Mouse (Mus musculus) intestine, embryonic 14.5 days (tissue): ENCODE data around the gene Dpp3. TPM values are rescaled to one million over a fixed set of nuclear protein-coding genes. Genes with fewer than 3 reads are reported as not detected.
"Not testable (repeated sequence)": the region's sequence is repeated elsewhere in the genome, so short reads cannot be mapped to it uniquely, and the experiment has no call there.

Source experiments
- ATAC-seq: fragments of 200-750 bp; cut with Nextera tagmentation; replicated peaks from 2 replicates; pipeline ENCODE4 v1.8.0; 2017; ENCODE audit warnings: low read depth, moderate number of reproducible peaks, moderate TSS enrichment, moderate library complexity; ENCODE audit not compliant: low FRiP score, low TSS enrichment
- DNase-seq: peaks from one replicate; pipeline ENCODE4 v3.0.0-alpha.2; 2018; ENCODE audit warnings: low spot score
- H3K27ac ChIP-seq: fragments of 300-500 bp; sonication (generic); 2 replicates; pipeline ENCODE4 v1.5.1; 2014; ENCODE audit warnings: low read depth, mild to moderate bottlenecking, control low read depth
- H3K27me3 ChIP-seq: fragments of 300-500 bp; sonication (generic); replicated peaks from 2 replicates; pipeline ENCODE4 v1.6.1; 2014; ENCODE audit warnings: low read length, control low read depth; ENCODE audit not compliant: control insufficient read depth, insufficient read depth
- H3K36me3 ChIP-seq: fragments of 300-500 bp; sonication (generic); 2 replicates; pipeline ENCODE4 v1.6.1; 2014; ENCODE audit warnings: low read length, control low read depth; ENCODE audit not compliant: control insufficient read depth, insufficient read depth
- H3K4me1 ChIP-seq: fragments of 300-500 bp; sonication (generic); replicated peaks from 2 replicates; pipeline ENCODE4 v1.6.1; 2014; ENCODE audit warnings: low read length, control low read depth, mixed read lengths; ENCODE audit not compliant: control insufficient read depth, insufficient read depth
- H3K4me2 ChIP-seq: fragments of 300-500 bp; sonication (generic); 2 replicates; pipeline ENCODE4 v1.6.1; 2014; ENCODE audit warnings: low read length
- H3K4me3 ChIP-seq: fragments of 300-500 bp; sonication (generic); 2 replicates; pipeline ENCODE4 v1.5.1; 2014; ENCODE audit warnings: low read depth, low read length, control low read depth, mixed read lengths
- H3K9ac ChIP-seq: fragments of 300-500 bp; sonication (generic); 2 replicates; pipeline ENCODE4 v1.6.1; 2014; ENCODE audit warnings: mild to moderate bottlenecking, low read length
- H3K9me3 ChIP-seq: fragments of 300-500 bp; sonication (generic); 2 replicates; pipeline ENCODE4 v1.6.1; 2016; ENCODE audit warnings: low read length, control low read depth; ENCODE audit not compliant: control insufficient read depth
- WGBS: fragments of 180-500 bp; shearing (Covaris S2); extraction: QIAGEN DNeasy Blood & Tissue Kit; methylation state at CpG from one replicate; pipeline ENCODE4 v1.1.7; 2014; 5-methylcytosine and 5-hydroxymethylcytosine counted together
- polyA plus RNA-seq: library from polyadenylated mRNA; unstranded; fragments of >200 nt; fragmentation: Nextera tagmentation; extraction: Ambion mirVana; gene quantifications from 2 replicates; pipeline ENCODE4 v1.2.1, GENCODE M21; 2014

Gene Dpp3
- polyA plus RNA-seq: 109 and 116 TPM in 2 replicates

DNA sequence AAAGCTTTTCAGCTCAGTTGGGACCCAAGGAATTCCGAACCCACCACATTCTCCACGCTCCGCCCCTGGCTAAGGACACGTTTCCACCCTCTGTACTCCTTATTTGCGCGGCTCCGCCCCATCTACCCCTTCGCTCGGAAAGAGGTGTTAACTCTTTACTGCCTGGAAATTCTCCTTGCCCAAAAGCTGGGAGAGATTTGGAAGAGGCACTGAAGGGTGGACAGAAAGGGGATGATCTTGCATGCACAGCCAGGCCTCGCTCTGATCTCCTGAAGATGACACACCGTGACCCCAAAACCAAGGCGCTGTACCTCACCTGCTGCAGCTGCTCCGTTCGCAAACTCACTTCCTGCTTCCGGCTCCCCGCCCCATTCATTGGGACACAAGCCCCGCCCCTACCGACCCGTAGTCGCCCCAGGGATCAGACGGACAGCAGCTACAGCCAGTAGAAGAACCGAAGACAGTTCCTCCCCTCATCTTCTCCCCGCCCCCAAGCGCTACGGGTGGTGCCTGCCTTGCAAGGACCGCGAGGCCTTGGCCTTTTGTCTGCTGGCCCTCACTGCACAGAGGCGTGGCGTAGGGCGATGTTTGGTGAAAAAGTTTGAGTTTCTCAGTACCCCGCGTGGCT, at the start of gene Dpp3:
Dpp3 (minus strand) TSS at position 384 of the 628 bp plus-strand sequence.
- WGBS: under 1% methylated on average over 32 of the region's 32 CpGs
- no peaks in the 10 kb centered on the region for H3K9me3 ChIP-seq
- peak within 1 kb of the TSS; percentile 80 for H3K27ac ChIP-seq
- ATAC-seq (peak; percentile 98), DNase-seq (peak; percentile 99)
- peak within 1 kb of the TSS; percentile 79 for H3K4me2 ChIP-seq
- H3K27me3 ChIP-seq: no peaks in the 10 kb centered on the region
- peak within 1 kb of the TSS; percentile 85 for H3K4me3 ChIP-seq
- H3K4me1 ChIP-seq: peaks cover 12% of the 10 kb centered on the region
- peaks cover 34% of the 10 kb centered on the region for H3K36me3 ChIP-seq
- peak within 1 kb of the TSS; percentile 72 for H3K9ac ChIP-seq

DNA sequence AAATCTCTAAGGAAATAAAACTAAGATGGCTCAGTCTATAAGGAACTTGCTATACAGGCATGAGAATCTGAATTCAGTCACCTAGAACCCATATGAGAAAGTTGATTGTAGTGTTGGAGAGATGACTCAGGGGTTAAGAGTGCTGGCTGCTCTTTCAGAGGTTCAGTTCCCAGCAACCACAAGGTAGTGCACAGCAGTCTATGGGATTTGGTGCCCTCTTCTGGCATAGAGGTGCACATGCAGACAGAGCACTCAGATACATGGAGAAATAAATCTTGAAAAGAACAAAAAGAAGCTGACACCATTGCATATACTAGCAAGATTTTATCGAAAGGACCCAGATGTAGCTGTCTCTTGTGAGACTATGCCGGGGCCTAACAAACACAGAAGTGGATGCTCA, 40.1 kb upstream of the Dpp3 start:
- DNase-seq: no peak
- 62% methylated on average over 2 of the region's 2 CpGs for WGBS

DNA sequence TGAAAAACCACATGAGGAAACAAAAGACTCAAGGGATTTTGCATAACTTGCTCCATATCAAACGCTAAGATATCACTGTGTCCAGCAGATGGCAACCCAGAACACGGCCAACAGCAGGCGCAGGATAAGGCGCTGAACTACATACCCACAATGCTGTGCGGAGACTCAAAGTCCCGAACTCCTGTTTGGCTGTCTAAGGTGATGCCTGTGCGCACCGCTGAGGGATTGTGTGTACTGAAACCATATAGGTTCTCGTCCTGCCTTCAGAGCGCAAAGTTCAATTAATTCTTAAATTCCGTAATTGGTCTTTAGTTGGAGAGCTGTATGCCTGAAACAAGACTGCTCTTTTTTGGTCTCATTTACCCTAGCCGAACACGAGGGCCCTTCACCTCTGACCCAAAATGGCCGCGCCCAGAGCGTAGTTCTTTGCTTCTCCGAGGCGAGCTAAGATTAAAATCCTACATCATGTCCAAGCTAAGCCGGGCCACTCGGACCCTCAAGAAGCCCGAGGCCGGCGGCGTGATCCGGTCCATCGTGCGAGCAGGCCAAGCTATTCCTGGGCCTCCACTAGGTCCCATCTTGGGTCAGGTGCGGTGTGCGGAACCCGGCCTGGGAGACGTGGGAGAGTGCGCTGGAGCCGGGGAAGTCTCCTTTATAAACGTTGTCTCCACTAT, 34.0 kb upstream of the Dpp3 start, which contains the start of gene Mrpl11:
Mrpl11 (plus strand) TSS at position 220 of the 674 bp plus-strand sequence.
- under 1% methylated on average over 34 of the region's 34 CpGs for WGBS
- Histone ChIP-seq H3K27me3 (no peaks in the 10 kb centered on the region), H3K4me2 (peak within 1 kb of the TSS; percentile 74), H3K9me3 (no peaks in the 10 kb centered on the region), H3K4me3 (peak within 1 kb of the TSS; percentile 82), H3K4me1 (peaks cover 5% of the 10 kb centered on the region; the same call in 1 of the 2 replicates), H3K9ac (peak within 1 kb of the TSS; percentile 67), H3K27ac (peak within 1 kb of the TSS; percentile 72), H3K36me3 (peaks cover 26% of the 10 kb centered on the region)
- ATAC-seq (peak; percentile 97), DNase-seq (peak; percentile 94)

More for the DNA sequence above, 40.1 kb upstream of the Dpp3 start:
- no peaks in the 10 kb centered on the region for H3K4me1 ChIP-seq
- no peaks in the 10 kb centered on the region for H3K27me3 ChIP-seq
- H3K27ac ChIP-seq: no peak overlapping the region
- H3K9me3 ChIP-seq: no peaks in the 10 kb centered on the region
- H3K4me2 ChIP-seq: no peak overlapping the region
- ATAC-seq: no peak
- peaks cover 26% of the 10 kb centered on the region for H3K36me3 ChIP-seq
- no peak overlapping the region for H3K9ac ChIP-seq
- no peak overlapping the region for H3K4me3 ChIP-seq

DNA sequence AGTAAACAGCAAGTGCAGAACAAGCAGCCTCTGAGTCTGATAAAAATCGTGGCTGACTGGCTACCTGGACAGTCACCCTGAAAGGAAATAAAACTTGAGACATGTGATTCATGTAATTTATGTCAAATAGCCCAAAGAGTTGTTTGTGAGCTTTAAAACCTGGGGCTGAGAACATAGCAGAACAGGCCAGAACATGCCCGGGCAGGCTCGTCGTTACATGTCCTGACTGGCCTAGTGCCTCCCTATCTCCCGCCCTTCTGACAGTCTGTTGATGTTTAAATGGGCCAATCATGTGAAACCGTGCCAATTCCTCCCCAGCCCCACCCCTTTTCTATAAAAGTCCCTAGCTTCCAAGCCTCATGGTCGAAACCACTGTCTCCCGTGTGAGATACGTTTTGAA, 20.6 kb upstream of the Dpp3 start:
- H3K4me2 ChIP-seq, H3K4me1 ChIP-seq, H3K36me3 ChIP-seq, H3K9me3 ChIP-seq, ATAC-seq, H3K9ac ChIP-seq, H3K27me3 ChIP-seq, H3K4me3 ChIP-seq, DNase-seq, H3K27ac ChIP-seq: not testable (repeated sequence)
- WGBS: 76% methylated on average over 9 of the region's 9 CpGs

DNA sequence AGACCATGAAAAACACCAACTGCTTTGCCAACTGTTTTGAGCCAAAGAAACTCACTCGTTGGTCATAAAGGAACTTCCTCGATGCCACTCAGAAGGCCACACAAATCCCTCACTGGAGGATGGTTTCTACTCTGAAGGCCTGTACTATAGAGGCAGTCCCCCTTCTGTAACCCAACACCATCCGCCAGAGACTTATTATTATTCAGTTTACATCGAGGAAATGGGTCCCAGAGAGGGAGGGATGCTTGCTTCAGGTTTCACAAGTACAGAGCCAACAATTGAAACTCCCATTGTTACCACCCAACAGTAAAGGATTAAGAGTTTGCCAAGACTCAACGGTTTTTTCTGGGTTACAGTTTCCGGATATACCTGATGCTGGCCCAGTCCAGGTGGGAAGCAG, 17.5 kb upstream of the Dpp3 start:
- no peak overlapping the region for H3K9ac ChIP-seq
- DNase-seq (no peak), ATAC-seq (no peak)
- no peak overlapping the region for H3K4me3 ChIP-seq
- H3K27ac ChIP-seq: no peak overlapping the region
- peaks cover 9% of the 10 kb centered on the region for H3K4me1 ChIP-seq
- H3K27me3 ChIP-seq: no peaks in the 10 kb centered on the region
- H3K36me3 ChIP-seq: no peaks in the 10 kb centered on the region
- 50% methylated on average over 6 of the region's 6 CpGs for WGBS
- no peaks in the 10 kb centered on the region for H3K9me3 ChIP-seq
- no peak overlapping the region for H3K4me2 ChIP-seq

DNA sequence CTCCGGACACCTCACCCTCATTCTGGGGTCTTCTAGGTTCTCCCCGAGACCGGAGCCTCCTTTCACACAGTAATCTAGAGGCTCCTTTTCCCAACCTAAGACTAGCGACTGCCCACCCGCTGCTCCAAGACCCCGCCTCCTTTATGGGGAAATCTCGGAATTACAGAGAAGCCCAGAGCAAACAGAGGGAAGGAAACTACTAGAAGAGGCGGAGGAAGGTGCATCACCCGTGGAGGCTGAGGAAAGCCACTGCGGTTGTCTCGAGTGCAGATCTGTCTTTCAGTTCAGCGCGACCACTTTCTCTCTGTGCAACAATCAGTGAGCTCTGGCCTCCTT, 15.1 kb upstream of the Dpp3 start:
- H3K9me3 ChIP-seq: no peaks in the 10 kb centered on the region
- DNase-seq (no peak), ATAC-seq (peak; percentile 73)
- peak overlapping the region; percentile 41; the same call in 1 of the 2 replicates for H3K9ac ChIP-seq
- no peaks in the 10 kb centered on the region for H3K27me3 ChIP-seq
- peaks cover 9% of the 10 kb centered on the region for H3K4me1 ChIP-seq
- H3K4me3 ChIP-seq: peak overlapping the region; percentile 60
- no peaks in the 10 kb centered on the region for H3K36me3 ChIP-seq
- peak overlapping the region; percentile 93 for H3K4me2 ChIP-seq
- no peak overlapping the region for H3K27ac ChIP-seq
- 3% methylated on average over 13 of the region's 13 CpGs for WGBS

DNA sequence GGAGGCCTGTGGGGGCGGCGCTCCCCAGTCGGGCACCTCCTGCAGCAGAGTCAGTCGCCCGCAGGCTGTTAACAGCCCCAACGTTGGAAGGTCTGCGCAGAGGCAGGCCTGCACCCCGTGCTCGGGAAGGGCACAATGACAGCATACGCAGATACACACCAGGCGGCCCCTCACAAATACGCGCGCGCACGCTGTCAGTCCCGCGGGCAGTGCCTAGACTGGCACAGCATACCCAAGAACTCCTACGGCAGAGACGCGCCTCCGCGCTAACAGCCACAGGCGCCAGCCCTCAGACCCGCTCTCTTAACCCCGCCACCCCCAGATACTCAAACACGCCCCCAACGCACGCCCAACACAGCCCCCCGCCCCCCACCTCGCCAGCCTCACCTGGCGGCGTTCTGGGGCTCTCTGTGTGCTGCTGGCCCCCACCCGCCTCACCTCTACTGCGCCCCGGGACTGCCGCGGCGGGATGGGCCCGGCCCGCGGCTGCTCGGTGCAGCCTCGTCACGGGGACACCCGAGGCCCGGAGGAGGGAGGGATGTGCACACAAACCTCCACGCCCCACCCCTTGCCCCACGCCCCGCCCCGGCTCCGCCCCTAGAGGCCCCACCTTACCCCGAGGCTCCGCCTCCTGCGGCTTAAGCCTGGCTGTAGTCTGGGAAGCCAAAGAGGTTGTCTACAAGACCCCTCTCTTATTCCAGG, 14.6 kb upstream of the Dpp3 start, which contains the start of gene Peli3:
Peli3 (minus strand) TSS at position 577 of the 702 bp plus-strand sequence.
- under 1% methylated on average over 48 of the region's 55 CpGs for WGBS
- no peaks in the 10 kb centered on the region for H3K27me3 ChIP-seq
- H3K9ac ChIP-seq: peak within 1 kb of the TSS; percentile 58
- DNase-seq (peak; percentile 95), ATAC-seq (peak; percentile 93)
- peak within 1 kb of the TSS; percentile 60 for H3K4me3 ChIP-seq
- peaks cover 9% of the 10 kb centered on the region for H3K4me1 ChIP-seq
- H3K9me3 ChIP-seq: no peaks in the 10 kb centered on the region
- H3K4me2 ChIP-seq: peak within 1 kb of the TSS; percentile 93
- H3K27ac ChIP-seq: no peak within 1 kb of the TSS
- no peaks in the 10 kb centered on the region for H3K36me3 ChIP-seq

DNA sequence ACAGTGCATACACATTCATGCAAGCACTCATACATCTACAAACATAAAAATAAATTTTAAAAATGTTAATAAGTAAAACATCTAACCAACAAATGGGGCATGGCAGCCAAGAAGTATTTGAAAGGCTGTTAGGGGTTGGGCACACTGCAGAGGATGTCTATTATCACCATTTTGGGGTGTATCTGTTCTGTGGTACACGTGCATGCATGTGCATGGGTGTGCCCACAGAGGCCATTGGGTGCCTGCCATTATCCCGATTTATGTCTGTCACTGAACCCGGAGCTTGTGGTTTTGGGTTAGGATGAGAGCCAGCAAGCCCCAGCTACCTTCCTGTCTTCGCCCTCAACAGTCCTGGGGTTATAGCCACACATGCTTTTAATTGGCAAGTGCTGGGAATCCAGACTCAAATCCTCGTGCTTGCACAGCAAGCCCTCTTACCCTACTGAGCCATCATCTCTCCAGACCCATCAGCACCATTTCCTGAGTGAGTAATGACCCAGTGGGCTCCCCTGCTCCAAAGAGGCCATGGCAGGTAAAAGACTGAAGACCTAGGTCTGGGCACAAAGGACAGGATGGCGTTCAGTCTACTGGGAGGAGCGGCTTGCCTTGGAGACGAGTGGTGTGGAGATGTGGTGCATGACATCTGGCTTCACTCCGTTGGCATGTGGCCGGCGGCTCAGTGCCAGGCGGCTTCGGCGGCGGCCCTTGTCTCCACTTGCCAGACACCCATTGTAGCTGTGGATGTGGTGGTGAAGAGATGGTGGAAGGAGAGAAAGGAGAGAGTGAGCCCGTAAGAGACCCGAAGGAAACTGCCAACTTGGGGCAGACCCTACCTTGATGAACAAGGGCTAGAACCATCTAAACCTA, 9.6 kb upstream of the Dpp3 start:
- Histone ChIP-seq H3K9me3 (no peaks in the 10 kb centered on the region), H3K36me3 (no peaks in the 10 kb centered on the region), H3K4me3 (no peak overlapping the region), H3K4me1 (peaks cover 4% of the 10 kb centered on the region; the same call in 1 of the 2 replicates), H3K27me3 (no peaks in the 10 kb centered on the region), H3K9ac (no peak overlapping the region), H3K27ac (no peak overlapping the region), H3K4me2 (no peak overlapping the region)
- no peak for DNase-seq
- 88% methylated on average over 17 of the region's 17 CpGs for WGBS
- no peak for ATAC-seq
